Mouse (Mus musculus) gastrocnemius, adult 18-20 months (tissue): ENCODE measurements around the gene Gm10277. TPM values are rescaled to one million over a fixed set of nuclear protein-coding genes. Genes with fewer than 3 reads are reported as not detected.
"Not testable (repeated sequence)": the region's sequence is repeated elsewhere in the genome, so short reads cannot be mapped to it uniquely, and the experiment has no call there.

Source experiments
- DNase-seq: peaks from one replicate; pipeline ENCODE4 v3.0.0; 2021; ENCODE audit warnings: low spot score
- total RNA-seq, 2 experiments: library from RNA; stranded (reverse); gene quantifications; 2 replicates each; pipeline ENCODE4 v1.2.3; 2021

Gm10277 gene
- total RNA-seq, 2 experiments from 2014 or later = not detected

DNA sequence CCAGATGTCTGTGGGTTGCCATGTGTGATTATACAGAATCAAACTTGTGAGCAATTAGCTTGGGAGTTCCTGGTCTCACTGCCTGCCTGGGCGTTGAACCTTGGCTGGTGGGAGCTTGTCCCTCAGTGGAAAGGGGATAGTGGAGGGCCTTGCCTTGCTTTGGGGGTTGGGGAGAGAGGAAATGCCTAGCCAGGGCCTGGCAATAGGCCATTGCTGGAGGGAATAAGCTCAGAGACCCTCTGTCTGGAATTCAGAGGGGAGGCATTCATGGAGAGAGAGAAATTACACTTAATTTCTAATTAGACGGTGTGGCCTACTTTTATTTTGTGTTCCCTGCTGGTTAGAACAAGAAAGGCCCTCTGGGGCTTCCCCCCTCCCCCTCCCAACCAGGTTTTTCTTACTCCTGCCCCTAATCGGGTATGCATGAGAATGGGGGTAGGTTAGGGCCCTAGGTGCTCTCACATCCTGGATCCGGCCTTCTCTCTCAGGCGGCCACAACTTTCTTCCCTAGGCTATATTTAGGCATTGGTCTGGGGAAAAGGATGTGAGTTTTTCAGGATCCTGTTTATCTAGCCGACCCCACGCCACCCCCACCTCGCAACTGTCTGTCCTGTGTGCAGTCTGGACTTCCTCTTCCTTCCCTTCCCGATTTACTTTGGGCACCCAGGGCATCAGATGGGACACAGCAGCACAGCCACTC, 11.7 kb downstream of the Gm10277 start:
- DNase-seq = no peak

DNA sequence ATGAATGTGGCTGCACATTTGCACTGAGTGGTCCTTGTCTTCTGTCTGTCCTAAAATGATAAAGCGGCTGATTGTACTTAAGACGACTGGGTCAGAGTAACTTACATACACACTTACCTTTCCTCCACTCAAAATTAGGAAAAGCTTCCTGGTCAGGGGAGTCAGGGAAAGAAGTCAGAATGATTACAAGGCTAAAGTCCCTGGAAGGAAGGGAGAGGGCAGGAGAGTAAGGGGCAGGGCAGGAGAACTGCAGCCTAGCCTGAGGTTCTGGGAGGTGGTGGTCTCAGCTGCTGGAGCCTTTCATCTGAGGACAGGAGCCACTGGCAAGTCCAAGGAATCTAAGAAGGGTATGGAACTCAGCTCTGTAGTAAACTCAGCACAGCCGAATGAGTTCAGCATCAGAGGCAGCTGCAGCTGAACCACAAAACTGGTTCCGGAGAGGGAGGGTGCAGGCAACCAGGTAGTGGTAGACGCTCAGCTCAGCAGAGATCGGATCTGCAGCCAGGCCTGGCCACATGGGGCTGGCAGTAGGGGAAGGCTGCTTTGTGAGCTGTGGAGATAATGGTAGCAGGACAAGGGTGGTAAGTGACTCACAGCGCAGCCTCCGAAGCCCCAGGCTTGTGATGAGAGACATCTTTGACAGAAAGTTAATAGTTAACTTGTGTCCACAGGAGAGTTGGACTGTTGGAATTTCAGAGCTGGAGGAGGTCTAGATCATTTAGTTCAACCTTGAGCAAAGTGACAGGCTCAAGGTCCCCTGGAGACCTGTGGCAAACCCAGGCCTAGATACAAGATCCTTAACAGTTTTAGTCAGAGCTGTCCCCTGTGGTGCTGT, 15.5 kb downstream of the Gm10277 start:
- DNase-seq = no peak

DNA sequence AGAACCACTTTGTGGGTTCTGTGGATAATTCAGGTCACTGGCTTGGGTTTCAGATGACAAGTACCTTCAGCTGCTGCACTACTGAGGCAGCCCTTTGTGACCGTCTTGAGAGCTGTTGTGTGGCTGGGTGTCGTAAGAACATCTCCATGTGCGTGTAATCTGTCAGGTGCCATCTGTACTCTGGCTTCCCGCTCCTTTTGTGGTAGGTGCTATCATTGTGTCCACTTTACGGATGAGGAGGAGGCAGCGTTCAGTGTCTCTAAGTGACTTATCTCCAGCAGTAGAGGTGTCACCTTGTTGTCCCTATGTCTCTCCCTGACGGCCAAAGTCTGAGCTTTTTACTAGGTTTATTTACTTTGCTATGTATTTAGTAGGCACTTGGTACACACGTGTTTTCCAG, 17.2 kb downstream of the Gm10277 start:
- no peak for DNase-seq

DNA sequence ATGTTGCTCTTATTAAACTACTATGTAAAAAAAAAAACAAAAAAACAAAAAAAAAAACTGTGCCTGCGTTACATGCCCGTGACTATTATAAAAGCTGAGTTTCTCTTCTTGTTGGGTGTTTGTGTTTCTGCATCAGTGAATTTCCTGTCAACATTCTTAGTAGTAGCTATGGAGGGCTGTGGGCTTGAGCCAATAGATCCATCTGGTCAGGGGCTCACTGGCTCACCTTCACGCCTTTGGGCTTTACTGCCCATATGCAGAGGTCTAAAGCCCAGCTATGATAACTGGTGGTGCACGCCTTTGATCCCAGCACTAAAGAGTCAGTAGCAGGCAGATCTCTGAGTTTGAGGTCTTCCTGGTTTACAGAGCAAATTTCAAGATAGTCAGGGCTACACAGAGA, 18.1 kb downstream of the Gm10277 start:
- no peak for DNase-seq

DNA sequence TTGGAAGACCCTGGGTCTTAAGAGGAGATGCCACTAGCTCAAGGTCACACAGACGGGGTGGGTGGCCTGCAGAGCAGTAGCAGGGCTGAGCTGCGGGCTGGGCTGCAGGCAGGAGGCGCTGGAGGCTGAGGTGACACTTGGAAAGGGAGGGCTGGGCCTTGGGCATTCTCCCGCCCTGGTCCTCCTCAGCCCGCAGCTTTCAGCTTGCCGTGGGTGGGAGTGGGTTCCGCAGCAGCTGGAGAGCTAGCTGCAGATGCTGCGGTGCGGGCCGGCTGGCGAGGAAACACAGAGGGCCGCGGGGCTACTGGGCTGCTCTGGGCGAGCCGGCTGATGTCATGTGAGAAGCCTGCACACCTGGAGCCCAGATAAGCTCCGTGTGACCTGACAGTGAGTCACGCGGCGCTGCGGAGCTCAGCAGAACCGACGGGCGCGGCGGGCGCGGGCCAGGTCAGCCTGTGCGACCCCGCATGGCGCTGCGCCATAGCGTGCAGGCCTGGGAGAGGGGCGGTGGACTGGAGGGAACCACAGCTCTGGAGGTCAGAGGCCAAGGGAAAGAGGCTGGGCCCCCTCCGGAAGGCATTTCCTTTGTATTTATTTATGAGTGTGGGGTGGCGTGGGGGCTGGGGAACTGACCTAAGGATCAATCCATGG, 21.1 kb downstream of the Gm10277 start:
- DNase-seq = peak; percentile 19

DNA sequence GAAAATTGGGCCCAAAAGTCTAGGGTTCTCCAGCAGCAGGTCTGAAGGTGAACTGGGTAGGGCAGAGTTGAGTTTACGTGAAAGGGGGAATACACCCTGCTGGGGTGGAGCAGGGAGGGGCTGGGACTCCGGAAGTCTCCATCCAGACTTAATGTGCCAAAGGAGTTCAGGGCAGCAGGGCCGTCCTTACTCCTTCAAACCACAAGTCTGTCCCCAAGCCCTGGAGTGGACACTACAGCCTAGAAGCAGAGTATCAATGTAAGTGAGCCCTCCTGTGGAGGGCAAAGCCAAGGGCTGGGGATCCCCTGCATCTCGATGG, 22.1 kb downstream of the Gm10277 start:
- no peak for DNase-seq

DNA sequence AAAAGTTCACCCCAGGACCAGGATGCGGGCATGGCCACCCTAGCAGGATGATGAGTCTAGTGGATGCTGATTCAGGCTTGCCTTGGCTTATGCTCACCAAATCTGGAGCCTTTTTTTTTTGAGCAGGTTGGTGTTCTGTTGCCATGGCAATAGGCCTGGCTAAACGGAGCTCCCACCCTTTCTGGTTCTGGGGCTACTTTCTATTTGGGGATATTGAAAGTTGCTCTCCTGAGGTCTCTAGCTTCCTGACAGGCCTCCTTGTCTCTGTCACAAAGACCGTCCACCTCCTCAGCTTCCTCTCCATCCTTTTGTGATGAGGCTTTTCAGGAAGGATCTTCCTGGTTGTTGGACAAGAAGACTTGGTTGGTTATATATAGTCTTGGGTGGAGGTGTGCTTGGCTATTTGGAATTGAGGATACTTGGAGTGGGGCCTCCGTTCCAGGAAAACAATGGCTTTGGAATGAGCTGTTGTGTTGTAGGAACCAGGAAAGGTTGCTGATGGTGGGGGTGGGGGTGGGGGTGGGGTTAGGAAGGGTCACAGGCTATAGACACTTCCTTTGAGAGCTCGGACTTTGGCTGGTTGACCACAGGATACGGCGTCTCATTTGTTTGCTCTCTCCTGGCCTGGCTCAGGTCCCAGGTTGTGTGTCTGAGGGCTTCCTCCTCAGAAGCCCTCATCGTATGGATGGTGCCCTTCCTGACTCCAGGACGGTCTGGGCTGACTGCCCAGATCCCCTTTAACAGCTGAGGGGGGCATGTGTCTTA, 22.7 kb downstream of the Gm10277 start:
- no peak for DNase-seq

DNA sequence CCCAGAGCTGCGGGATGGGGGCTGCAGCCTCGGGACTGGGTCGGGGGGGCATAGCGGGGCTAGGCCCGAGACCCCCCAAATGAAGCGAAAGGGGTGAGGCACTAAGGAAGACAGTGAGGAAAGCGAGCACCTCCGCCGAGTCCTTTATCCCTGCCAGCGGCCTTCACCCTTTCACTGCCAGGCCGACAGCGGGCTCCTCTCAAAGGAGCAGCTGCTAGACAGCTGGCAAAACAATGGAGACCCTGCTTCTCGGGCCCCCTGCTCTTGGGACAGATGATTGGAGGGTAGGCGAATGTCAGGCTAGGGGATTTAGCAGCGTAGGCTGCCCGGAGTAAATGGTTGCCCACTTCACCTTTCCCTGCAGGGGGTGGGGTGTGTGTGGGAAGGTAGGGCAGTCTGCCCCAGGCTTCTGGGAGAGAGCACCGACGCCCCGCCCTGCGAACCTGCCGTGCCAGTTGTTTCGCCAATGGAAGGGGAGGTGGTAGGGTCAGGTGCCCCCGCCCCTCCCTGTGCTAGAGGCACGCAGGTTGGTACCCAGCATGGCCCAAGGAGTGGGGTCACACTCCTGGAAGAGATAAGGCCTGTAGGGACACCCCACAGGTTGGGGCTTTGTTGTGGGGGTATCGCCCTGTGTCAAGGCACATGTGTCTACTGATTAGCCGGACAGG, 23.7 kb downstream of the Gm10277 start:
- DNase-seq = peak; percentile 25

DNA sequence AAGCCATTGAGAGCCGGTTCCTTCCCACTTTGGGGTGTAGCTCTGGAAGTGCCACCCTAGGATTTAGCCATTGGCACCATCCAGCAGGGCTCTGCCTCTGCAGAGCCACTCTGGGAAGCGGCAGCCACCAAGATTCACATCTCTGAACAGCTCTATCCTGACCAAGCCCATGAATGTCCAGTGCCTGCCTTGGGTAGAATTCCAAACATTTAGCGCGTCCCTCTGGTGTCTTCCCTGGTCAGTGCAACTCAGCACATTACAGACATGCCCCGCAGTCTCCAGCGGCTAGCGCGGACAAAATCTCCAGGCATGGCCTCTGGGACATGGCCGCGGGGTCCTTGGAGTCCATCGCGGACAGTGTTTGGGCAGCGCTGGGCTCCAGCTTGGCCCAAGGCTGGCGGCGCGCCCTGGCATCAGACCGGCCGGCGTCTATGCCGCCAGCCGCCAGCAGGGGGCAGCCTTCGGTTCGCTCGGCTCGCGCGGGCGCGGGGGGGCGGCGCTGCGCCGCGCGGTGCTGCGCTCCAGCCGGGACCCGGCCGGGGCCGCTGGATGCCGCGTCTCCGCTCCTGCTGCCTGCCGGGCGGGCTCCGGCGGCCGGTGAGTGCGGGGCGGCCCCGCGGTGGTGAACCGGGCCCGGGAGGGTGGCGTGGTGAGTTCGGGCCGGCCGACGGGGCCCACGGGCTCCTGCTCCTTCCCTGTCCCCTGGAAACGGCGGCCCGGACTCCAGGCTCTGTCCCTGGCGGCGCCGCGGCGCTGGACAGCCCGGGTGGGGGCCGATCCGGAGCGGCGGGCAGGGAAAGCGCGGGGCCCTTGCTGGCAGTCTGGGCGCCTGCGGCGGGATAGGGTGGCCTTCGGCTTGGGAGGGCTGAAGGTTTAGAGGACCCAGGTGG, 24.5 kb downstream of the Gm10277 start, which contains the start of gene Myo18a:
Gene Myo18a, plus strand, starts transcription at position 464 of the 890 bp plus-strand sequence.
- peak; percentile 80 for DNase-seq

DNA sequence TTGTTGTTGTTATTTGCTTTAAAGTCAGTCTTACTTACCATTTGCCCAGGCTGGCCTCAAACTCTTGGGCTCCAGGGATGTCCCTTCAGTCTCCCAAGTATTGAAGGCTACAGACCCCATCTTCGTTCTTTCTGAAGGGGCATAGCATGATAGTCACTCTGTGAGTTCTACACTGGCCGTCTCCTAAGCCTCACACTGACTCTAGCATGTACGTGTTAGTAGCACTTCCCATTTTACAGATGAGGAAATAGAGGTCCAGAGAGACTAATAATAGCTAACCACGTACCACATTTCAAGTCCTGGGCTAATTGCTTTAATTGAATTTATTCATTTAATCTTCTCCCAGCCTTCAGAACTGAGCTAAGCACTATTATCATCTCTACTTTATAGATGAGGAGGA, 27.5 kb downstream of the Gm10277 start:
- no peak for DNase-seq

DNA sequence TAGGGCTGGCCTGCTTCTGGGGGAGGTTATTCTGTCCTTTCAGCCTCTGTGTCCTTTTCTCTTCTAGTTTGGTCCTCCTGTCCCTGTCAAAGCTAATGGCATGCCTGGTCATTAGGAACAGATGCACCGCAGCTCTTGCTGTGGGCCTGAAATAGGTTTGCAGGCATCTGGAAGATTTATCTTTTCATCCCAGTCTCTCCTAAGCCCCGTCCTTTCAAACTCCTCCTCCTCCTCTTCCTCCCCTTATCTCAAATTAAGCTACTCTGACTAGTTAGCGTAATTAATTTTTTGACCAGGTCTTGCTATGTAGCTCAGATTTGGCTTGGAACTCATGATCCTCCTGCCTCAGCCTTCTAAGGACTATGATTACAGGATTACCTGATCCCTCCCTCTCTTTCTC, 34.1 kb downstream of the Gm10277 start:
- DNase-seq = no peak

DNA sequence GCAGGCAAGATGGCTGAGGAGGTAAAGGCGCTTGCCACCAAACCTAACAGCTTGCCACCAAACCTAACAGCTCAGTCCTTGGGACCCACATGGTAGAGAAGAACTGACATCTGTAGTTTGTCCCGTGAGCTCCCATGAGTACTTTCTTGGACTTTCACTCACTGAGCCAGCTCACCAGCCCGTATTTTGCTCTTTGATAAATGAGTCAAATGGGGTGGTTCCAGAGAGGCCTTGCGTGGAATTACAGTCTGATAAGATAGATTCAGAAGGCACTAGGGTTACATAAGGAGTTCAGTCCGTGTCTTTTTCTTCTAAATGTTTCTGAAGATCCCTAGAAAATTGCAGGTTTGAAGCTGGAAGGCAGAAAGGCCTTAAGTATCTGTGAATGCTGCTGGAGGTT, 35.0 kb downstream of the Gm10277 start:
- no peak for DNase-seq

DNA sequence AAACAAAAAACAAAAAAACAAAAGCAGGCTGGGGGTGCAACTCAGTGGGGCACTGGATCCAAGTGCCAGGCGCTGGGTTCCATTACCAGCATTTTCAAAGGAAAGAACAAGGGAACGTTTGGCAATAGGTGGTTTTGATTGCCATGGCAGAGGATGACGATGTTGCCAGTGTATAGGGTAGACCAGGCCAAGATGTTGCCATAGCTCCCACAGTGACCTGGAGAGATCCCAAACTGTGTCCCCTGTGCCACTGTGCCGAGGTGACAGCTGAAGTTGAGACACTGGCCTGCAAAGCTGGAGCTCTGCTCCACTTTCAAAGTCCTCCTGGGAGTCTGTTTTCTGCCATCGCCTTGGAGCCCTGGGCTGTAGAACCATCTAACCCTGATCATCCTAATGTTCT, 38.6 kb downstream of the Gm10277 start:
- DNase-seq = no peak

DNA sequence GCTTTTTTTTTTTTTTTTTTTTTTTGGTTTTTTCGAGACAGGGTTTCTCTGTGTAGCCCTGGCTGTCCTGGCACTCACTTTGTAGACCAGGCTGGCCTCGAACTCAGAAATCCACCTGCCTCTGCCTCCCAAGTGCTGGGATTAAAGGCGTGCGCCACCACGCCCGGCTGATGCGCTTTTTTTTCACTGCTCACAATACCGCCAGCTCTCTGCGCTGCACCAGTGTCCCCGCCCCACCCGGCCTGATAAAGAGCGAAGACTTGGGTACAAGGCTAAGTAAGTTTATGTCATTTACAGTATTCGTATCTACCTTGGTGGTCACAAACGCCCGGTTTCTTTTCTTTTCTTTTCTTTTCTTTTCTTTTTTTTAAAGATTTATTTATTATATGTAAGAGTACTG, 40.4 kb downstream of the Gm10277 start:
- DNase-seq = not testable (repeated sequence)

DNA sequence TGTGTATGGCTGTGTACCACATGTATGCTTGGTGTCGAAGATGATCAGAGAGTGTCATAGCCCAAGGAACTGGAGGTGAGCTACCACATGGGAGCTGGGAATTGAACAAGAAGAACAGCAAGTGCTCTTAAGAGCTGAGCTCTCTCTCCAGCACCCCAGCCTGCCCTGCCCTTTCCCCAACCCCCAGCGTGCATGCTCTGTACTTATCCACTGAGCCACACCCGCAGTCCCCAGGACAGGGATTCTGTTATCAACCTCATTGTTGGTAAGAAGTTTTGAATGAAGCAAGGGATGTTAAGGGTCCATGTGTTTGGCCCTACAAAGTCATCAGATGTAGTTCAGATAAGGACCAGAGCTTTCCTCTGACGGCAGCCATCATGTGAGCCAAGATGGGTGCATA, 40.9 kb downstream of the Gm10277 start:
- DNase-seq = no peak

DNA sequence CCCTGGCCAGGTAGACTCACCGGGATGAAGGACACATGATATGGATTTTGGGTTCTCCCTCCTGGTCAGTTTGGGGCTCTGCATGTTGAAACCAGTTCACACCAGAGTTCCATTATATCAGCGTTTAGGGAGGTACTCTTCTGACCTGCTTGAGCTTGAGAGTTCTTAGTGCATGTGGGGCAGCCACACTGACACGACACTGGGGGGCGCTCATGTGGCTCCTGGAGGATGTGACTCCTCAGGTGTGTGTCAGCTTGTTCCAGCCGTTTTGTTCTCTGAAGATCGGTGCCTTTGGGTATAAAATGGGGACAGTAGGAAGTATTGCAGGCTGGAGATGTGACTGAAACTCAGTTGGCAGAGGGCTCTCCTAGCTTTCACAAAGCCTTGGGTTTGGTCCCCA, 43.6 kb downstream of the Gm10277 start:
- peak; percentile 16 for DNase-seq

DNA sequence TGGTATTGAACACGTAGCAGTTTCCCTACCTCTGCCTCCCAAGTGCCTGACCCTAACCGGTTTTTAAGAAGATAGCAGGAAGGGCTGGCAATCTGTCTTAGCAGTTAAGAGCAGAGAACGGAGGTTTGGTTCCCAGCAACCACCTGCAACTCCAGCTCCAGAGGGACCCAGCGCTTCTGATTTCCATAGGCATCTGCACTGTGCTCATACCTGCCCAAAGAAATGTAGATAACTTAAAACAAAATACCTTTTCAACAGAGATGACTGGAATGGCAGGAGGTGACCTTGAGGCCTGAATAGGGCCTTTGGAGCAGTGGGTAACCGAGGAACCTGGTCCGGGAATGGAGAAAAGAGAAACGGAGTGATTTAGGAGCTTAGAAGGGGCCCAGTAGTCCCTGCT, 49.0 kb downstream of the Gm10277 start:
- DNase-seq = no peak

DNA sequence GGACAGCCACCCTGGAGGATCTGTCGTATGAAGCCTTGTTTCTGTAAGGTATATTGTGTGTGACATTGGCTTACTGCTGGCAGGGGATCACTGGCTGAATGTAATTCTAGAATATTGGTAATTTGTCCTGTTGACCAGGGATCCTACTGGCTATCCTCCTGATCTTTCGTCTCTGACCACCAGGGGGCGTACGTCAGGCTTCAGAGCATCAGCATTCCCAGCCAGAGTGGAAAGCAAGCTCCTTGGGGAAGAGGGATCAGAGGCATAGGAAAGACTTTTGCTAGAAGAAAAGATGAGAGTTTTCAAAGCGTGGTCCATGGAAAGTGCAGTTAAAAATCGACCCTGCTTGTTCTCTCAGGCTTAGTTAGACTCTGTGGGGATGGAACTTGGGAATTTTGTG, 50.3 kb downstream of the Gm10277 start:
- peak; percentile 88 for DNase-seq
